Mouse (Mus musculus) regulatory T cell (primary cell): ENCODE results near the gene Fam174b.

Experiments
- in situ Hi-C: fragments of 300-600 bp; cut with MboI, MseI; formaldehyde crosslinking; loops from one replicate; pipeline ENCODE4 v1.15.1; 2025; ENCODE audit warnings: high pct_unique_total_duplicates

Gene Fam174b

DNA sequence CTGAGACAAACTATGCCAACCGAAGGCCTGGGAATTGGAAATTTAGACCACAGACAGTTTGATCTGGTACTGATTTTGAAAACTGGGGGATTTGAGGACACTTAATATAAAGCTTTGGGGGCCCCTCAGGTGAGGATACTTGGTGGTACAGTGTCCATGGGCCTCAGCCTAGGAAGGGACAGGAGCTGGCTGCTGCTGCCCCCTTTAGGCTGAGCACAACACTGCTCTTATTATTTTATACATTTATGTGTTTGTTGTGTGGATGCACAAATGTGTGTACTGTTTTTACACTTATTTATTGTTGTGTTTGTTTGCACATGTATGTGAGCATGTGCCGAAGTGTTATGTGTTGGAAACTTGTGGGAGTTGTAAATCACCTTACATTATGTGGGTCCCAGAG lies 9.2 kb downstream of the Fam174b start:
- in situ Hi-C loops, result no loop called here

DNA sequence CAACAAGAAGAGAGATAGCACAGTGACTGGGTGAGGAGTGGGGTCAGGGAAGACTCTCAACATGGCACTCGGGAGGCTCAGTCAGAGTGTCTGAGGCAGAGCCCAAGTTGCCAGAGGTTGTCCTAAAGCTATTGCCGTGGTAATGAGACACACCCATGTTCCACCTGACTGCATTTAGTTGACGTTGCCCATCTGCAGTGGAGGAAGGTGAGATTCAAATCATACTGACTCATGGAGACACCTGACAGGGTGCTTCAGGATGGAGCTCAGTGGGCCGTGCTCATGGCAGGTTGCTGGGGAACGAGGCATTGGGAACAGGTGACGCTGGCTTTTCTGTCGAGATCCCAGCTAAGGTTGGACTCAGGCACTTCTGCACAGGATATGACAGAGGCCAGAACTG lies 9.9 kb downstream of the Fam174b start:
- in situ Hi-C loops, result no loop called here

DNA sequence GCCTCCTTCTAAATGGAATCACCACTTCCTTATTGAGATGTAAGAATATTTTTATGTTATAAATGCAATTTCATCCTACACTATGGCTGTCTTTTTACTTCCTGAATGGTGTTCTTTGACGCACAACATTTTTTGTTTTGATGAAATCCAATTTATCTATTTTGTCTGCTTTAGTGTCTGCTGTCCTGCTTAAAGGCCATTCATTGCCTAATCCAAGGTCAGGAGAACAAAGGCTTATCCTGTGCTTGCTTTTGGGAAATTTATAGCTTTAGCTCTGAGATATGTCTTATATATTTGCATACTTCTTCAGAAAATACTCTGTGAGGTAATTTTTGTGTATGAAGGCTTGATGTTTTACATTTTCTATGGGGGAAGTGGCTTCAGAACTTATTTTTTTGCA lies 13.5 kb downstream of the Fam174b start:
- in situ Hi-C loops, result no loop called here

DNA sequence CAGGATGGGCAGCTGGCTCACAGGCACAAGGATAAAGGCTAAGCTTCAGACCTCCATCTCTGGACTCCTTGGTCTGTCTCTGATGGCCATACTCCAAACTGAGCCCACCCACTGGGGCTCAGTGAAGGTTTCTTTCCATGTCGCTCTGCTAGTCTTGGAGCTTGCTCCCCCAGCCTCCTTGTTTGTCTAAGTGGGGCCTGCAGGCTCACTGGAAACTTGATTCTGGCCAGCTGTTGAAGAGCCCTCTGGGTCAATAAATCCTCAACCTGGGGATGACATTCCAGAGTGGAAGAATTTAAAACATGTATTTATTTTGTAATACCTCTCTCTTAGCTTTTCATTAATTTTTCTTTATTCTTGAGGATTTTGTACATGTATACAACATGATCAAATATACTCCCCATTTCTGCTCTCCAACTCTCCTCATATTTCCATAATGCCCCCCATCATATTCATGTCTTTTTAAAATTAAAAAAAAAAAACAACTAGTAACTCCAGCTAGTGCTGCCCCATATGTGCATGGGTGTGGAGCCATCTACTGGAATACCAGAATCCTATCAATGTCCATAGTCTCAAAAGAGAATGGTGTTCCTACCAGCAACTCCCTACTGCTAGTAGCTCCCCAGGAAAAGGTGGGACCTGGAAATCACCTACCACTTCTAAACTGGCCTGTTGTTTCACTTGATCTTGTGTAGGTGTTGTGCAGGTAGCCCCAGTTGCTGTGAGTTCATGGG lies 15.4 kb downstream of the Fam174b start:
- in situ Hi-C loops, result no loop called here

DNA sequence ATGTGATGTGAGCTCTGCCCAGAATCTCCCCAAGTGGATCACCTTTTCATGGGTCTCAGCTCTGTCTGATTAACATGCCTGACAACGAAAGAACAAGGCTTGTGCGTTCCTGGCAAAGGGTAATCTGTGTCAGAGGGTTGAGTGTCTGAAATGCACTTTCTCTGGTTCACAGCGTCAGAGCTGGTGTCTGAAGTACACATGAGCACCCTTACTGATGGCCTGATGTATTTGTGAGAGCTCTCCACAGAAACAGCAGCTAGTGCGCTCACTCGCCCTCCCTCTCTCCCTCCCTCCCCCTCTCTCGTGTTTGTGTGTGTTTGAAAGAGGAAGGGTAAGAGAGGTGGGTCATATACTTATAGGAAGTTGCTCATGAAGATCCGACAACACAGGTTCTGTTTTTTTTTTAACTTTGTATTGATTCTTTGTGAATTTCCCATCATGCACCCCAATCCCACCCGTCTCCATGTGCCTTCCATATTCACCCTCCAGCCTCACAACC lies 21.6 kb downstream of the Fam174b start:
- in situ Hi-C loops, result no loop called here

DNA sequence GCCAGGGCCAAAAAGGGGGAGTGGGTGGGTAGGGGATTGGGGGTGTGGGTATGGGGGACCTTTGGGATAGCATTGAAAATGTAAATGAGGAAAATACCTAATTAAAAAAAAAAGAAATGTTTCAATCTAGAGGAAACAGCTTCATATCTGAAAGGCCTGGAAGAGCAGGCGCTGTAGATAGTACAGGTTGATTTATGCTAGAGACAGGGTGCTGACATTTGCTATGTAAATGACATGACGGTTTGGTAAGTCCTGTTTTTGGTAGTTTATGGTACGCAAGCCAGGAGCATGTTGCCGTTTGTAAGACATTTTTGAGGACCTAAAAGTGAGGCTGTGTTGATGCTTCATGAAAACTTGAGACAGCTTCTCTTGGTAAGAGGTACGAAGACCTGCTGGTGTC lies 24.6 kb downstream of the Fam174b start:
- in situ Hi-C loops, result no loop called here

DNA sequence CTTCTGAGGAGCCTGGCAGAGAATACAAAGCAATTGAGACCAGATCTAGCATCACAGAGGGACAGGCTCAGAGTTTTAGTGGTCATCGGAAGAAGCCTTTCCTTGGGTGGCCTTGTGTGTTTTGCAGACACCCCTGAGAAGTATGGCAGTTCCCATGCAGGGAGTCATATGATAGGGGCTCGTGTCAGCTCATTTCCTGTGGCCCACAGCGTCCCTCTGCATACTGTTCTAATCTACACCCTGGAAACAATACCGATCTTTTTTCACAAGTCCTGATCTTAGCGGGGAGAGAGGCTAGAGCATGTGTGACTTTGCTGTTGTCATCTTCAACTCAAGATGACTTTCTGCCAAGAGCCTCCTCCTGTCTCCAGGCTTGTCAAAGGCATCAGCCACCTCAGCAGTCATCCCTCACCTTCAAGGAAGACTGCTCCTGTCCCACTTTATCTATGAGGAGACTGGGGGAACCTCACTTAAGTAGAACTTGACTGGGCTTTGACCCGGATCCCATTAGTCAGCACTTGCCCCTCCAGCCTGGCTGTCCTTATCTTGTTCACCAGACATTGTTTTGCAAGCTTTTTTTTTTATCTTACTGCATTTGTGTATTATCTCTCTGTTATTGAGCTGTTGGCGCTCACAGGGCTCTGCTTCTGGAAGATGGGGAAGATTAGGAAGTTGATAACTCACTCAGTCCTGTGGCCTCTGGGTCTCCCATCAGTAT lies 25.2 kb downstream of the Fam174b start:
- in situ Hi-C loops, result no loop called here

DNA sequence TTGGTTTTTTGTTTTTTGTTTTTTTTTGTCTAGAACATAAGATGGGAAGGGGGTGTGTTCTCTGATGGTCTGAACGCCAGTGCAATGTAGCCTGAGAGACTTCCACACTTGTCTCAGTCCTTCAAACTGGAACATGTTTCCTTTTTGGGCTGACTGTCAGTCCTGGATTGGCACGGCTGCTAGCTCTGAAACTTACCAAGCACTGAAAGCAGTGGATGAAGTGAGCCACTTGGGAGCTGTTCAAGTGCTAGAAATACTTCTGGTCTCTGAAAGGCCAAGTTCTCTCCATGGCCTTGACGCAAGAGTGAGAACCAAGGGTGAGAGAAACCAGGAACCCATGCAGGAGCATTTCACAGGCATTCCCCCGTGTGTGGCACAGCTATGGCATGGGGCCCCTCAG lies 29.1 kb downstream of the Fam174b start:
- in situ Hi-C loops, result no loop called here

DNA sequence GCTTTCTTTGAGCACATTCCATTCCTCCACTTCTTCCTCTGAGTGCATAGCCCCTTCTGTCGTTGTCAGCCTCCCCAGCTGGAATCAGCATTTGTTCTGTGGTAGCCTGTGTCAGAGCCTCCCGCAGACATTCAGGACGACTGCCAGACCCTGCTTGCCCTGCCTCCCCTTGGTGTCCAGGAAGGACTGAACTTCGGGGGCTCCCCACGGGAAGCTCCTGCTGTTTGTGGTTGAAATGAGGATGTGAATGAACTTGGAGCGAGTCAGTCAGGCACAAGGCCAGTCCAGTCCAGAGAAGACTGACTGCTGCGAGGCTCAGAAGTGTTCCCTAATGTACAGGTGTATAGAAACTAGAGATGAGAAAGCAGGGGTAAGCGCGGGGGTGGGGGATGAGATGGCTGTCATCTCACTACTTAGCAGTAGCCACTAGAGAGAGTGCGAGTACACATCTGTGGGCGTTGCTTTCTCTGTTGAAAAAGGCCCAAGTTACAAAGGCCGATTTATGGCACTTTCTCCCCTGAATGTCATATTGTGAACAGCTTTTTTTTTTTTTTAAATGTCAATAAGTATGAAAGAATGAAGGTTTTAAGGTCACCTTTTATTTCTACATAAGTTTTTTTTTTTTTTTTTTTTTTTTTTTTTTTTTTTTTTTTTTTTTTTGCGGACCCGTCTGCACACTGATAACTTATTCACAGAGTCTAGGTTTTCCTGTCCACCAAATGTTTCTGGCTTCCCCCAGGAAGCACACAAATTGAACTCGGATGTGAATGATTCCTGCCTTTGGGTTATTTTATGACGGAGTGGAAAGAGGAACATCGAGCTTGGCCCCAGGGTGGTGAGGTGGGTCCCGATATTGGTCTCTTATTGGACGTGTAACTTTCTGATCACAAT lies 31.5 kb downstream of the Fam174b start:
- in situ Hi-C loops, result no loop called here

DNA sequence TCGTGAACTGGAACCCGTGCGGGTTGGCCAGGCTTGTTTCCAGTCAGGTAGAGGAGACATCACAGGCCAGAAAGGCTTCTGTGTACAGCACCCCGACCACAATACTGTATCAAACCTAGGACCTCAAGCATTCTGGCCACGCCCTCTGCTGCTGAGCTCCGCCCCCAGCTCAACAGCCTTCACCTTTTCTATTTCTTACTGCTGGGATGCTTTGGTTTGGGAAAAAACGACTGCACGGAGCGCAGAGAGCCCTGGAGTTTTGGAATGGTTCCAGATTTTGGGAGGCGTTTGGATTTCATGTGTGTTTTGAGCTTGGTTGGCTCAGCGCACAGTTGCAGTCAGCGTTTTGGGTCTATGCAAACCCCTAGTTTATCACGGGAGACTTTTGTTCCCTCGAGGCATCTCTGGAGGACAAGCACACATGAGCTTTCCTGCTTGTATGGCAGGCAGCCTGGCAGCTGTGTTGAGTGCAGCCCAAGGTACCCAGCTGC lies 32.2 kb downstream of the Fam174b start:
- in situ Hi-C loops, result no loop called here

DNA sequence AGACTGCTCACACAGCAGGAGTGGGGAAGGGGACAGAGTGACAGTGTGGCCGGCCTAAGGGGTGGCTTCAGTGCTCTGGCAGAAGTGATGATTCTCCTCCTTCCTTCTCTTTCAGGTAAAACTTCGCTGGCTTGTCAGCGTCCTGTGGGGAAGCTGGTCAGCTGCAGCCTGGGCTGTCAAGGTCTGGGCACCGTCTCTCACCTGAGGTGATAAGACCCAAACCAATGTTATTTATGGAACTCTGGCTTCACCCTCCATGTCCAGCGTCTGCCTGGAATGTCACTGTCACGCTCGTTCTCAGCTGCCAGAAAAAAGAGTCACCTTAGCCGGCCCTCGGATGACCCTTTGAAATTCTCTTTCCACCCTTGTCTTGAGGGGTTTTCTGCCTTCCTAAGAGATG lies 34.7 kb downstream of the Fam174b start:
- in situ Hi-C loops, result no loop called here

DNA sequence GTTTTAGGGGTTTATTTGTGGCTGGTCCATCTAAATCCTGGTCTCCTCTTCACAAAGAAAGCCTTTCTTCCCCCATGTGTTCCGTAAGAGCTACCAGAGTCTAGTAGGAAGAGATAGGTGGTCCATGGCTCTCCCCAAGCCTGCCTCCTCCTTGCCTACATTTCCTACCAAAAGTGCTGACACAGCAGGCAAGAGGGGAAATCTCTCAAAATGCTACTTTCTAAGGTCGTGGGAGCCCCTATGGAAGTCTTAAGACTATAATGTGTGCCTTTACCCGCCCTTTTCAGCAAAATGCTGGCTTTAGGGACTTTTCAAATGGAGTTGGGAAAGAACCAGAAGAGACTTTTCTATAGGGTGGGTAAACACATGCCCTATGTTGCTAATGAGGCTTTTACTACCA lies 37.7 kb downstream of the Fam174b start:
- in situ Hi-C loops, result no loop called here

DNA sequence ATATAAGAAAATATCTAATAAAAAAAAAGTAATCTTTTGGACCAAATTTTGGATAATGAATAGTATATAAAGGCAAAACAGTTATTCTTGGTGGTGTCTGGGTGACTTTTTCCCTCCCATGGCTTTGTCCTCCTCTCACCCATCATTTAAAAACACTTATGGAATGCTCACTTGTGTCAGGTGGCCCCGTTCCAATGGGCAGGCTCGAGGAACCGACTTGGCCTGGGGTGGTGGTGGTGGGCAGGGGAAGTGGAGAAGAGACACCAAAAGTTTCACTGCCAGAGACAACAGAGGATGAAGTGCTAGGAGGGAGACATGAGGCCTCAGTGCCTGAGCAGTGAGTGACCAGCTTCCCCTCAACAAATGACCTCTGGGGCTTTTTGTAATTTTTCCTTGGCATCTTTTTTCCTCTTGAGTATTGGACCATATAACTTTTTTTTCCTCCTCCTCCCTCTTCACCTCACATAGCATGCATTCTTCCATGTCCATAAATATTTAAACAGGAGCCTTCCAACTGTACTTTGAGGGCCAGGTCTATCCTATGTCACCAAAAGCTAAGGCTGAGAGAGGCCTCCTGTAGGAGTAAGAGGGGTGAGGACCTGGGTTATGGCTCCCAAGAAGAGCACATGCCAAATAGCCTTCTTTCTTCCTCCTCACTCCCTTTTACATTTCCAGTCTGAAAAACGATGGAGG lies 44.8 kb downstream of the Fam174b start:
- in situ Hi-C loops, result no loop called here

DNA sequence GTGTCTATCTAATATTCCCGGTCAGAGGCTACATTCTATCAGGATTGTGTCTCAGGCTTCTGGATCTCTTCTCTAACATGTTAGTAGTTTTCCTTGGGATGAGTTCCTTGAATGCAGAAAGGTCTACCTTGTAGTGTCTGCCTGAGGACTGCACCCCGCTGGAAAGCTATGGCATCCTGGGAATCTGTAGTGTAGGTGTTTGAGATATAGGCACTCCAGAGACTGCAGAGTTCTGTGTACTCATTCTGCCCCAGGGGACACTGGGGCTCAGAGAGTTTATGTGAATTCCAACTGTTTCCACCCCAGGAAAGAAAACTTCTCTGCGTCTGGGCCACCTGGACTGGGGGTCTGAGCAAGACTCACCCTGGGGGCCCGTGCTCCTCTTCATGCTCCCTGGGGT lies 45.7 kb downstream of the Fam174b start:
- in situ Hi-C loops, result no loop called here

DNA sequence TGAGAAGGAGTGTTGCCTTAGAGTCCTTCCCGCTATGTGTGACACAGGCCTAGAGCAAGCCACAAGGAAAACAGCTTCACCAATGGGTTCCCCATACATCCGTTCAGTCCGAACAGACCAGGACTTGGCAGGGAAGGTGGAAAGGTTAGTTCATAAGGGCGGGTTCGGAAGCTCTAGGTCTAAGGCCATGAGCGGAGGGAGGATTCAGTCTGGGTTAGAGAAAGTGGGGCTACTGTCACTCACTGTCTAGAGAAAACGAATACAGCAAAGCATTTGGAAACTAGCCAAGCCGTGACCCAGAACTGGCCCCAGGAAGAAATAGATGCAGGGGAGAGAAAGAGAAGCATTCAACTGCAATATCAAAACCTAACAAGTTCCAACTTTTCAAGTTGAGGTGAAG lies 47.4 kb downstream of the Fam174b start:
- in situ Hi-C loops, result no loop called here

DNA sequence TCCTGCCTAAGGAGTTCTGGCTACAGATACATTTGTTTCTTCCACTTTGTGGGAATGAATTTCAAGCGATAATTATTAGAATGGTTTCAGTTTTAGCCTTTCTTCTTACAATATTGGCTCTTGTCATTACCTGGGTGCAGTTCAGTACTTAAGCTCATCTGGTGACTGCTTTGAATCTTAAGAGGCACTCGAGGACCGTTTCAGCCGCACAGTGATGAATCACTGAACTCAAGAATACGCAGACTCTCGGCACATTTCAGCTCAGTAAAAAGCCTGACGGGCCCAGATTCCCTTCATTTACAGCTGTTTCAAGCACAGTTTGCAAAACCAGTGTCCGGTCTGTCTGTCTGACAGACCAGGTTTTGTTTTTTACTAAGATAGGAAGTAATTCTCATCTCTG lies 51.0 kb downstream of the Fam174b start:
- in situ Hi-C loops, result no loop called here

DNA sequence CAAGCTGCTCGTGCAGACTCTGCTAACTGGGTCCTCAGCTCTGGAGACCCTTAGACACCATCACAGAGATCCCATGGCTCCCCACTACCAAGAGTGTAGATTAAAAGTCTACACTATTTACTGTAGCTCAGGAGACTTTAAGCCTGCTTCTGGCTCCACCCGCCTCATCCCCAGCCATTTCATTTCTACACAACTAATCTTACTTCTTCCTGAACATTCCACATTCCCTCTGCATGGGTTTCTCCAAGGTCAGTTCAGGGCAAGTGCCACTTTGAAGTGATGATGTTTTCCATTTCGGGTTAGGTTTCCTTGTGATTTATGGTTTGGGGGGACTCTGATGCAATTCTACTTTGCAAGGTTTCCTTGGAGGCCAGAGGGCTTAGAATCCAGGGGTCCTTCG lies 52.1 kb downstream of the Fam174b start:
- in situ Hi-C loops, result no loop called here

DNA sequence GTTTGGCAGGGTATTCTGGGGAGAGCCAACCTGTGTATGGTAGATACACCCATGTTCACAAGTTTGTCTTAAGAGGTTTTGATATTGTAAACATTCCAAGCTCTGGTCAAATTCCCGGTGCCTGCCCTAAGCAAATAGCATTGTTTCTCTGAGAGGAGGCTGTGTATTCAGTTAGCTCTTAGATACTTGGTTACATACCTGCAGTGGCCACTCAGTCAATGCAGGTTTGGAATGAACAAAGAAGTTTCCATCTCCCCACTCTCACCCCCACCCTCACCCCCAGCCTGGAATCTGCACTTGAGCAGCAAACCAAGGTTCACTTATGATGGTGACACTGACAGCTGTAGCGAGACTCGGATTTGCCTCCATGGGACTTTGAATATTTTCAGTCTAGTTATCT lies 52.5 kb downstream of the Fam174b start:
- in situ Hi-C loops, result no loop called here

DNA sequence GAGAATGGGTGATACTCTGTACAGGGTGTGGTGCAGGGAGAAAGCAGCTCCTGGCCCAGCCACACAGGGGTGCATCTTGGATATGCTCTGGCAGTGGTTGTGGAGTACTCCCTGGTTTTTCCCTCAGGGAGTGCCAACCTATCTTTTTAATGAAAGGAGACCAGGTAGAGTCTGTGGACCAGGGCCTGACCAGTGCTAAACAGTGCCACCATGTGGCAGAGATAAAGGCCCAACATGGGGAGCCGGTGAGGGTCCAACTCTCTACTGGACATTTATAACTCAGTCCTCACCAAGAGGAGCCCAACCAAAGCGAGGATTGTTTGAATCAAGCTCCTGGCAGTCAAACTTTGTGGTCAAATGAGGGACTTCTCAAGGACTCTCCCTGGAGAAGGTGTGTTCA lies 69.2 kb downstream of the Fam174b start:
- in situ Hi-C loops, result no loop called here

DNA sequence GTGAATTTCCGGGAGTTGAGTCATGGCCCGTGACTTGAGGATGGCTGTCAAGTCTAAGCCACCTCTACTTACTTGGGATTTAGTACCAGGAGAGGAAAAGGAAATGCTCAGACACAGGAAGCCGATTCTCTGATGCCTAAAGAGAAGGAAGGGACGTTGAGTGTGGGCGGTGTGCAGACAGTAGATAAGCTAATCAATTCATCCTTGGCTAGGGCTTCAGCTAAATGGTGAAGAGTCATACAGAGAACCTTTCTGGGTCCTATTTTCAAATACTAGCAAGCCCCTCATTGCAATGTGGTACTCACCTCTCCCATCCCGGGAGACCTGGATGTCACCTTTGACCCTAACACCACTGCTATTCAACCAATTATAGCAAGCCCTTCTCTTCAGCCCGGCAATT lies 71.3 kb downstream of the Fam174b start:
- in situ Hi-C loops, result no loop called here

DNA sequence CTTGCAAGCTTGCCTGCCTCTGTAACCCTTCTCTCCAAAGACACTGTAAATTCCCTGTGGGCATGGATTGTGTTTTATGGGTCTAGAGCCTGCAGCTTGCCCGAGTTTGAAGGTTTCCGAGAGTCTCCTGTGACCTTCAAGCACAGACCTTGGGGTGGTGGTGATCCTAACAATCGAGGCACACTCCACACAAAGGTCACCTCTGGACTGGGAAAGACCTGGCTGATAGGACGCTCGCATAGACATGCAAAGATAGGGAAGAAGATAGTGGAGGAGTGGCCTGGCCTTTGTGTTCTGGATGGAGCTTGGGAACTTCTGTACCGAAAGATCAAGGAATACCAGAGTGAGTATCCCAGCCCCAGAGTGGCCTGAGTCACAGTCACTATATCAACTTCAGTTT lies 72.1 kb downstream of the Fam174b start:
- in situ Hi-C loops, result no loop called here

DNA sequence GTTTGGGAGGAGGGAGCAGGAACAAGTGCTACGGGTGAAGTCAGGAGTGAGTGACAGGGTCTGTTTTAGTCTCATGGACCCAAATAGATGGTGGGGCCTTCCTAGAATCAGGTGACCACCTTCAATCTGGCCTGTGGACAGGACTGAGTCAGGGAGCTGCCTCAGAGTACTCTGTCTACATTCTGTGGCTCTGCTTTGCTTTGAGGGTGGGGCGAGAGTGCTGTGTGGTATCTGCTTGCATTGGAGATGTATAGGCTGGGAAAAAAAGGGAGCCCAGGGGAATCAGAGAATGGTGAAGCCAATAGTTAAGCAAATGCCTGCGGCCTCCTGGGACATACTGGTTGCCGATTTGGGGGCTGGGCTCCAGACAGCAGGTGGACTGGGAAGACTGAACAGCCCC lies 73.8 kb downstream of the Fam174b start:
- in situ Hi-C loops, result no loop called here
